Mouse (Mus musculus): ENCODE results near the gene Lrrc47. TPM values are rescaled to one million over a fixed set of nuclear protein-coding genes. Genes with fewer than 3 reads are reported as not detected.

Gene Lrrc47
- polyA plus RNA-seq (2012; rRNA removed), result 14.4 and 16.9 TPM in 2 replicates

DNA sequence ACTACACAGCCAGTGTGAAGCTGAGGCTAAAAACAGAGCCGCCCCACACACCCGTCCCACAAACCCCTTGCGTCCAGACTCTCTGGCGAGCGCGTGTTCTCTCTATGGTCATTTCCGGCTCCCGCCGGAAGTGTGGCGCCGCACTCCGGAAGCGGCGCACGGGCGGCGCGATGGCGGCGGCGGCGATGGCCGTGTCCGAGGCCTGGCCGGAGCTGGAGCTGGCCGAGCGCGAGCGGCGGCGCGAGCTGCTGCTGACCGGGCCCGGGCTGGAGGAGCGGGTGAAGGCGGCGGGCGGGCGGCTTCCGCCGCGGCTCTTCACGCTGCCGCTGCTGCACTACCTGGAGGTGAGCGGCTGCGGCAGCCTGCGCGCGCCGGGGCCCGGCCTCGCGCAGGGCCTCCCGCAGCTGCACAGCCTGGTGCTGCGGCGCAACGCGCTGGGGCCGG lies at the start of gene Lrrc47:
Lrrc47 (plus strand) TSS at position 86 of the 444 bp plus-strand sequence.

GRCm38 (mm10) chr4:153974431-153975291 lies 36.9 kb upstream of the Lrrc47 start, which contains the start of the genes Dffb and Cep104:
Gene Dffb, minus strand, starts transcription at chr4:153975126.
Gene Cep104, plus strand, starts transcription at chr4:153975194.

GRCm38 (mm10) chr4:154025641-154026440 lies 14.3 kb downstream of the Lrrc47 start, which contains the start of gene Smim1:
Gene Smim1, minus strand, starts transcription at chr4:154026230.

DNA sequence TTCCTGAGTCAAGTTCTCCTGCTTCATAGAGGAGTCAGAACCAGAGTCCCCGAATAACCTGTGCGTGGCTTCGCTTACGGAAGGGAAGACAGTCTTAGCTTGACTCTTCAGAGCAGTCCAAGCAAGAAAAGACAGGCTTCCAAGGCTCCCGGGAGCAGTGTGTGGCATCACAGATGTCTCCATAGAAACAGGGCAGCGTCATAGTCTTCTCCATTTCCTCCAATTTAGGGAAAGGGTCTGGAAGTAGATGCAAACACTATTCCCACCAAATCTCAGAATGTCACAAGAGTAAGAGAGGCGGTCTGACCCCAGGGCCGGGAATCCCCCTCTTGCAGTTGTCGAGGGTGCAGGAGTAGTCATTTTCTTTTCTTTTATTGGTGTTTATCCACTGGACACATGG lies 31.0 kb downstream of the Lrrc47 start, which contains the start of gene Ccdc27:
Ccdc27 (minus strand) TSS at position 101 of the 400 bp plus-strand sequence.

Other genes starting within 250 kb of the Lrrc47 start
- 23.8 and 26.8 TPM in 2 replicates for gene A430005L14Rik, start 54.5 kb upstream of the Lrrc47 start, polyA plus RNA-seq (2012; rRNA removed)
- 5.6 and 6.1 TPM in 2 replicates for gene Dffb, start 36.6 kb upstream of the Lrrc47 start, polyA plus RNA-seq (2012; rRNA removed)
- 2.4 and 2.8 TPM in 2 replicates for gene Cep104, start 36.5 kb upstream of the Lrrc47 start, polyA plus RNA-seq (2012; rRNA removed)
- 87.8 and 114 TPM in 2 replicates for gene Smim1, start 14.5 kb downstream of the Lrrc47 start, polyA plus RNA-seq (2012; rRNA removed)
- gene Ccdc27, start 30.9 kb downstream of the Lrrc47 start, polyA plus RNA-seq (2012; rRNA removed), result not detected in 2 replicates
- 0.01 and 0.05 TPM in 2 replicates for gene Trp73, start 128.5 kb downstream of the Lrrc47 start, polyA plus RNA-seq (2012; rRNA removed)
- gene Wrap73, start 130.6 kb downstream of the Lrrc47 start, polyA plus RNA-seq (2012; rRNA removed), result 11.9 and 13.9 TPM in 2 replicates
- gene Tprgl, start 148.9 kb downstream of the Lrrc47 start, polyA plus RNA-seq (2012; rRNA removed), result 46.7 and 50.8 TPM in 2 replicates
- gene Megf6, start 159.0 kb downstream of the Lrrc47 start, polyA plus RNA-seq (2012; rRNA removed), result 1.6 TPM in 2 replicates

All from liver, embryonic 18 days (tissue).